ENCODE assay signal across 8 mouse cellular contexts in genomic region chr7:133115886-133116285, GRCm38 (mm10). TPM values are rescaled to one million over a fixed set of nuclear protein-coding genes. Genes with fewer than 3 reads are reported as not detected.
A peak's percentile ranks its signal among the peaks of the same experiment; 100 is the strongest.
DNase-seq lines count a peak whose midpoint lies in the region; ATAC-seq and TF ChIP-seq lines count a peak whose summit lies in the region.

No protein-coding gene starts in this region.

- no peak for DNase-seq in heart, postnatal 25 days (ENCODE audit: low spot score)
- no peak for DNase-seq in forebrain, postnatal 0 days
- peak; percentile 22 for DNase-seq in testis, postnatal 14 days (ENCODE audit: low spot score)
- DNase-seq in layer of hippocampus, adult 8-10 months (ENCODE audit: low spot score in 2 of 2): no peak
- no peak for DNase-seq in ovary, postnatal 36 days (ENCODE audit: low spot score)

- peak overlapping the region; percentile 30 for H3K27ac ChIP-seq in heart, embryonic 11.5 days (ENCODE audit: low read depth, low read length)
- no peak overlapping the region for H3K27ac ChIP-seq in forebrain, postnatal 0 days (ENCODE audit: low read depth, low read length)
- peak overlapping the region; percentile 69 for H3K27ac ChIP-seq in kidney, embryonic 16.5 days (ENCODE audit: low read length)
- H3K27ac ChIP-seq in macrophage: peak overlapping the region; percentile 28; the same call in 1 of the 2 replicates

- peak overlapping the region; percentile 61; the same call in 1 of the 2 replicates for H3K9ac ChIP-seq in heart, embryonic 11.5 days (ENCODE audit: low read depth, low read length)
- H3K9ac ChIP-seq in forebrain, postnatal 0 days: no peak overlapping the region
- peak overlapping the region; percentile 35; the same call in 1 of the 2 replicates for H3K9ac ChIP-seq in kidney, embryonic 16.5 days (replicated peaks; ENCODE audit: low read length)

- H3K36me3 ChIP-seq in heart, embryonic 11.5 days (ENCODE audit: control insufficient read depth, insufficient read depth, low read length): no peaks in the 10 kb centered on the region
- no peaks in the 10 kb centered on the region for H3K36me3 ChIP-seq in forebrain, postnatal 0 days (ENCODE audit: insufficient read depth)
- no peaks in the 10 kb centered on the region for H3K36me3 ChIP-seq in kidney, embryonic 16.5 days (ENCODE audit: insufficient read depth, low read length)
- no peaks in the 10 kb centered on the region for H3K36me3 ChIP-seq in macrophage (ENCODE audit: inconsistent target)

- H3K27me3 ChIP-seq in heart, embryonic 11.5 days (ENCODE audit: control insufficient read depth, insufficient read depth, low read length): no peaks in the 10 kb centered on the region
- H3K27me3 ChIP-seq in forebrain, postnatal 0 days (ENCODE audit: insufficient read depth, low read length): no peaks in the 10 kb centered on the region
- H3K27me3 ChIP-seq in kidney, embryonic 16.5 days (ENCODE audit: insufficient read depth, low read length): no peaks in the 10 kb centered on the region

- intact Hi-C loops in heart, postnatal 25 days (cut with DNase I): no loop called here

- 6% methylated on average over 15 of the region's 15 CpGs for WGBS in heart, embryonic 11.5 days (ENCODE audit: insufficient replicate concordance)
- 22% methylated on average over 15 of the region's 15 CpGs for WGBS in forebrain, postnatal 0 days
- WGBS in kidney, embryonic 16.5 days: 12% methylated on average over 15 of the region's 15 CpGs
- 23% methylated on average over 15 of the region's 15 CpGs for WGBS in macrophage (ENCODE audit: missing documents)

- H3K9me3 ChIP-seq in heart, embryonic 11.5 days (replicated peaks; ENCODE audit: control insufficient read depth, low read length): no peaks in the 10 kb centered on the region
- no peaks in the 10 kb centered on the region for H3K9me3 ChIP-seq in forebrain, postnatal 0 days (ENCODE audit: low read length)
- no peaks in the 10 kb centered on the region for H3K9me3 ChIP-seq in kidney, embryonic 16.5 days (ENCODE audit: low read length)

- H3K79me2 ChIP-seq in macrophage (ENCODE audit: inconsistent target): peaks cover 100% of the 10 kb centered on the region

- no peak for TF ChIP-seq CTCF in forebrain, postnatal 0 days (IDR thresholded peaks at IDR 0.05; ENCODE audit: low read depth)

- peaks cover 76% of the 10 kb centered on the region for H3K4me1 ChIP-seq in heart, embryonic 11.5 days (ENCODE audit: control insufficient read depth, insufficient read depth, low read length)
- H3K4me1 ChIP-seq in forebrain, postnatal 0 days (ENCODE audit: insufficient read depth): peaks cover 15% of the 10 kb centered on the region
- H3K4me1 ChIP-seq in kidney, embryonic 16.5 days (ENCODE audit: insufficient read depth, low read length): peaks cover 97% of the 10 kb centered on the region

- no peak for ATAC-seq in heart, embryonic 11.5 days (replicated peaks; ENCODE audit: insufficient number of reproducible peaks, low FRiP score, low TSS enrichment)
- ATAC-seq in forebrain, postnatal 0 days: no peak
- no peak for ATAC-seq in kidney, embryonic 16.5 days (ENCODE audit: low FRiP score, low TSS enrichment)

- peak overlapping the region; percentile 32 for H3K4me3 ChIP-seq in heart, embryonic 11.5 days (ENCODE audit: low read depth, low read length)
- H3K4me3 ChIP-seq in forebrain, postnatal 0 days (ENCODE audit: low read depth, low read length): no peak overlapping the region
- peak overlapping the region; percentile 13 for H3K4me3 ChIP-seq in kidney, embryonic 16.5 days (ENCODE audit: low read length)
- peak overlapping the region; percentile 34 for H3K4me3 ChIP-seq in macrophage (ENCODE audit: inconsistent target)

- peak overlapping the region; percentile 69 for H3K4me2 ChIP-seq in heart, embryonic 11.5 days
- peak overlapping the region; percentile 29 for H3K4me2 ChIP-seq in forebrain, postnatal 0 days (ENCODE audit: low read depth)
- peak overlapping the region; percentile 57 for H3K4me2 ChIP-seq in kidney, embryonic 16.5 days (replicated peaks; ENCODE audit: low read depth, low read length)

RNA-seq across cellular contexts. Expression of gene Fgfr2, which starts 7.3 kb away (rescaled TPM):
- polyA plus RNA-seq in heart, embryonic 11.5 days (2014; fragmentation: Nextera tagmentation; extraction: Ambion mirVana): 24.9 and 27.0 TPM in 2 replicates
- 1 to 10 TPM; 1.7 to 1.8 TPM for total RNA-seq in heart, postnatal 25 days (2021)
- 36.9 and 47.6 TPM in 2 replicates for total RNA-seq in forebrain, postnatal 0 days (2014; rRNA removed)
- 13.4 and 17.1 TPM in 2 replicates for polyA plus RNA-seq in forebrain, postnatal 0 days (2015; fragmentation: Nextera tagmentation; extraction: Ambion mirVana)
- 115 and 118 TPM in 2 replicates for polyA plus RNA-seq in kidney, embryonic 16.5 days (2015; fragmentation: Nextera tagmentation; extraction: Ambion mirVana)
- total RNA-seq in macrophage (2018; cell fraction: chromatin; rRNA removed): 1 to 10 TPM in 1 of 26 experiments, not detected in 25; 5.6 TPM
- total RNA-seq in macrophage (2018; cell fraction: cytosol; rRNA removed): under 1 TPM in 1 of 26 experiments, not detected in 25; 0.05 TPM
- total RNA-seq in macrophage (2018; cell fraction: nucleus; rRNA removed): 1 to 10 TPM in 1 of 26 experiments, not detected in 25; 1.0 TPM
- polyA plus RNA-seq in macrophage (2018): not detected in 3 replicates
- 10 to 100 TPM; 60.7 to 72.9 (median 65.8) TPM for total RNA-seq in layer of hippocampus, adult 8-10 months (2022)

RNA-seq across cellular contexts. Expression of gene Ctbp2, which starts 8.3 kb away (rescaled TPM):
- polyA plus RNA-seq in heart, embryonic 11.5 days (2014; fragmentation: Nextera tagmentation; extraction: Ambion mirVana): 59.6 and 62.7 TPM in 2 replicates
- 10 to 100 TPM; 24.8 to 36.1 TPM for total RNA-seq in heart, postnatal 25 days (2021)
- 63.3 and 80.3 TPM in 2 replicates for total RNA-seq in forebrain, postnatal 0 days (2014; rRNA removed)
- 32.4 and 35.2 TPM in 2 replicates for polyA plus RNA-seq in forebrain, postnatal 0 days (2015; fragmentation: Nextera tagmentation; extraction: Ambion mirVana)
- 121 and 123 TPM in 2 replicates for polyA plus RNA-seq in kidney, embryonic 16.5 days (2015; fragmentation: Nextera tagmentation; extraction: Ambion mirVana)
- total RNA-seq in macrophage (2018; cell fraction: chromatin; rRNA removed): 100 to 1,000 TPM in 5 of 26 experiments, 10 to 100 TPM in 21; 39.6 to 123 (median 79.2) TPM
- 10 to 100 TPM; 28.9 to 55.4 (median 40.6) TPM for total RNA-seq in macrophage (2018; cell fraction: cytosol; rRNA removed)
- total RNA-seq in macrophage (2018; cell fraction: nucleus; rRNA removed): 100 to 1,000 TPM in 1 of 26 experiments, 10 to 100 TPM in 25; 26.8 to 103 (median 56.2) TPM
- 29.4 to 52.3 TPM (median 34.1 TPM) in 3 replicates for polyA plus RNA-seq in macrophage (2018)
- 10 to 100 TPM; 51.6 to 59.4 (median 55.8) TPM for total RNA-seq in layer of hippocampus, adult 8-10 months (2022)

Comparison
In these comparisons a context has a peak if more than half of its experiments do, and no peak if none do; other contexts are left out.
1. RNA of gene Fgfr2, which starts 7.3 kb away (polyA plus RNA-seq): 115 to 118 TPM in kidney, embryonic 16.5 days, 24.9 to 27.0 TPM in heart, embryonic 11.5 days and 13.4 to 17.1 TPM in forebrain, postnatal 0 days; not detected in macrophage; every median in the first group is over 10 times any median in the second.
2. Peak in every context shown above with its lines, with median percentiles within 50 percentile points of each other: H3K4me2 ChIP-seq.